Mouse (Mus musculus): ENCODE measurements at regions not wholly inside any gene's neighbourhood (a gene's known extent, or its start where the extent isn't known, plus 50 kb on each side); places are given as distances from the start of the nearest gene placed in this dataset.

DNA sequence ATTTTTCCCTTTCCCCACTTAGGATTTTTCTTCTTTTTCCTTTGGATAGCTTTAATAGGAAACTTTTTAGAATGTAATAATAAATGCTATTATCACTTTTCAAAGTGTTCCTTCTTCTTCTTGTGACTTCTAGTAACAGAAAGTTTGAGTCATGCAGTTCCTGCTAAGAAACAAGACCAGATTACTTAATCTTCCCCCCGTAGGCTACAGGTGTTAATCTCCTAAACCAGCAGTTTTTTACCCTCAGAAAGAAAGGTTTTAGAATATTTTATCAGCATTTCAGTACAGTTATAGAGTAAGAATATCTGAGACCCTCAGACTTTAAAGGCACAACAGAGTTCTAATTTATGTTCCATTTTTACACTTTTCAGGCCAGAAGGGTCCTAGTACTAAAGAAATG lies 1128.7 kb downstream of the Slitrk1 start:
- TF ChIP-seq GABPA (IDR thresholded peaks at IDR 0.05; ENCODE audit: low read depth, low read length) (no peak), E2F4 (IDR thresholded peaks at IDR 0.05; ENCODE audit: borderline replicate concordance, low read depth, low read length) (no peak), MAZ (IDR thresholded peaks at IDR 0.05; ENCODE audit: low read depth, low read length) (no peak)

Measured in MEL (cell line).